In genomic region chr1:77512431-77513195, GRCm38 (mm10) we compare ENCODE assay signal across 8 mouse cellular contexts. TPM values are rescaled to one million over a fixed set of nuclear protein-coding genes. Genes with fewer than 3 reads are reported as not detected.
DNase-seq lines count a peak whose midpoint lies in the region; ATAC-seq and TF ChIP-seq lines count a peak whose summit lies in the region.

No protein-coding gene starts in this region.

- H3K4me2 ChIP-seq in embryonic facial prominence, embryonic 15.5 days (replicated peaks), result peak overlapping the region; percentile 87
- H3K4me2 ChIP-seq in neural tube, embryonic 14.5 days (ENCODE audit: low read depth, low read length), result peak overlapping the region; percentile 74

- WGBS in lung, adult 2 months, result 32% methylated on average over 20 of the region's 20 CpGs
- 6% methylated on average over 20 of the region's 20 CpGs for WGBS in embryonic facial prominence, embryonic 15.5 days
- WGBS in limb, embryonic 10.5 days, result 1% methylated on average over 20 of the region's 20 CpGs
- WGBS in neural tube, embryonic 14.5 days, result 2% methylated on average over 20 of the region's 20 CpGs

- no peak for TF ChIP-seq POLR2A in lung, adult 2 months (IDR thresholded peaks at IDR 0.05; ENCODE audit: borderline replicate concordance, extremely low read depth, low read depth, low read length)

- H3K9ac ChIP-seq in embryonic facial prominence, embryonic 15.5 days, result peak overlapping the region; percentile 72; the same call in 1 of the 2 replicates
- H3K9ac ChIP-seq in neural tube, embryonic 14.5 days (replicated peaks; ENCODE audit: low read depth, low read length), result peak overlapping the region; percentile 74

- no peak for ATAC-seq in embryonic facial prominence, embryonic 15.5 days (ENCODE audit: insufficient number of reproducible peaks, low FRiP score, low TSS enrichment, low read depth)
- no peak for ATAC-seq in neural tube, embryonic 14.5 days (ENCODE audit: low read depth)

- peak overlapping the region; percentile 63 for H3K27ac ChIP-seq in embryonic facial prominence, embryonic 15.5 days (replicated peaks)
- peak overlapping the region; percentile 91 for H3K27ac ChIP-seq in limb, embryonic 10.5 days
- peak overlapping the region; percentile 89 for H3K27ac ChIP-seq in neural tube, embryonic 14.5 days (ENCODE audit: low read depth, low read length)

- DNase-seq in lung, adult 2 months, result no peak
- no peak for DNase-seq in lung, postnatal 36 days
- DNase-seq in limb, embryonic 10.5 days (ENCODE audit: low spot score), result peak; percentile 54
- no peak for DNase-seq in gastrocnemius, postnatal 14 days
- no peak for DNase-seq in left cerebral cortex, adult 9 months (ENCODE audit: low spot score in 2 of 2)
- no peak for DNase-seq in lung, postnatal 25 days (ENCODE audit: low spot score)

- peak overlapping the region; percentile 33 for H3K4me3 ChIP-seq in lung, adult 2 months (replicated peaks; ENCODE audit: extremely low read depth, low read depth, low read length)
- H3K4me3 ChIP-seq in embryonic facial prominence, embryonic 15.5 days (replicated peaks), result peak overlapping the region; percentile 70
- peak overlapping the region; percentile 81 for H3K4me3 ChIP-seq in limb, embryonic 10.5 days
- peak overlapping the region; percentile 62 for H3K4me3 ChIP-seq in neural tube, embryonic 14.5 days (ENCODE audit: low read depth, low read length)

- no peaks in the 10 kb centered on the region for H3K27me3 ChIP-seq in embryonic facial prominence, embryonic 15.5 days
- peaks cover 6% of the 10 kb centered on the region for H3K27me3 ChIP-seq in limb, embryonic 10.5 days (ENCODE audit: low read depth, poor library complexity, severe bottlenecking)
- no peaks in the 10 kb centered on the region for H3K27me3 ChIP-seq in neural tube, embryonic 14.5 days (ENCODE audit: control insufficient read depth, insufficient read depth, low read length)

- peaks cover 6% of the 10 kb centered on the region; the same call in 1 of the 2 replicates for H3K4me1 ChIP-seq in lung, adult 2 months (ENCODE audit: control insufficient read depth, insufficient read depth, low read length)
- H3K4me1 ChIP-seq in embryonic facial prominence, embryonic 15.5 days, result peaks cover 33% of the 10 kb centered on the region
- H3K4me1 ChIP-seq in limb, embryonic 10.5 days, result peaks cover 57% of the 10 kb centered on the region
- H3K4me1 ChIP-seq in neural tube, embryonic 14.5 days (ENCODE audit: control insufficient read depth, insufficient read depth, low read length), result peaks cover 13% of the 10 kb centered on the region; the same call in 1 of the 2 replicates

- H3K9me3 ChIP-seq in embryonic facial prominence, embryonic 15.5 days (replicated peaks), result no peaks in the 10 kb centered on the region
- no peaks in the 10 kb centered on the region for H3K9me3 ChIP-seq in limb, embryonic 10.5 days (replicated peaks)
- no peaks in the 10 kb centered on the region for H3K9me3 ChIP-seq in neural tube, embryonic 14.5 days (ENCODE audit: control insufficient read depth, low read length)

- intact Hi-C loops in gastrocnemius, postnatal 14 days (cut with DNase I; ENCODE audit: low total_unique reads), result no loop called here

- peaks cover 7% of the 10 kb centered on the region; the same call in 1 of the 2 replicates for H3K36me3 ChIP-seq in embryonic facial prominence, embryonic 15.5 days
- H3K36me3 ChIP-seq in limb, embryonic 10.5 days, result peaks cover 34% of the 10 kb centered on the region
- H3K36me3 ChIP-seq in neural tube, embryonic 14.5 days (ENCODE audit: control insufficient read depth, insufficient read depth, low read length), result no peaks in the 10 kb centered on the region

- TF ChIP-seq CTCF in lung, adult 2 months (IDR thresholded peaks at IDR 0.05; ENCODE audit: insufficient read depth, low read length), result no peak

RNA-seq across cellular contexts. Expression of gene Epha4, which starts 2.3 kb away (rescaled TPM):
- 8.3 and 20.6 TPM in 2 replicates for polyA plus RNA-seq in lung, adult 2 months (2012; rRNA removed)
- polyA plus RNA-seq in embryonic facial prominence, embryonic 15.5 days (2015; fragmentation: Nextera tagmentation; extraction: Ambion mirVana), result 36.8 and 38.2 TPM in 2 replicates
- polyA plus RNA-seq in limb, embryonic 10.5 days (2016; fragmentation: Nextera tagmentation; extraction: Ambion mirVana), result 24.9 and 44.3 TPM in 2 replicates
- 41.8 and 45.9 TPM in 2 replicates for polyA plus RNA-seq in neural tube, embryonic 14.5 days (2014; fragmentation: Nextera tagmentation; extraction: Ambion mirVana)
- total RNA-seq in gastrocnemius, postnatal 14 days (2021), result 1 to 10 TPM; 3.1 to 4.5 TPM
